Mouse (Mus musculus) left cerebral cortex, adult 18-20 months (tissue): ENCODE measurements around the gene Gabarap. TPM values are rescaled to one million over a fixed set of nuclear protein-coding genes. Genes with fewer than 3 reads are reported as not detected.

ENCODE experiments used
- DNase-seq, 2 experiments: peaks; one replicate each; pipeline ENCODE4 v3.0.0; 2021 to 2022; ENCODE audit warnings: low spot score in 2 of 2, mixed read lengths in 1 of 2
- total RNA-seq, 2 experiments: library from RNA; stranded (reverse); gene quantifications; 2 replicates each; pipeline ENCODE4 v1.2.3; 2021

The Gabarap gene
- total RNA-seq, 2 experiments from 2014 or later: 231 to 236 TPM

- no peak for DNase-seq
These were observed 24.0 kb upstream of the Gabarap start for GRCm38 (mm10) chr11:69966860-69967517.

GRCm38 (mm10) chr11:69968793-69969192, 22.1 kb upstream of the Gabarap start:
- DNase-seq: no peak

- DNase-seq: no peak
These were observed 20.7 kb upstream of the Gabarap start for GRCm38 (mm10) chr11:69970222-69970621.

GRCm38 (mm10) chr11:69970775-69971174, 20.2 kb upstream of the Gabarap start:
- no peak for DNase-seq

GRCm38 (mm10) chr11:69974907-69975306, 16.0 kb upstream of the Gabarap start:
- DNase-seq: no peak

- DNase-seq: no peak
These were observed 14.7 kb upstream of the Gabarap start for GRCm38 (mm10) chr11:69976271-69976670.

- no peak for DNase-seq
These were observed 11.1 kb upstream of the Gabarap start for GRCm38 (mm10) chr11:69979827-69980195.

GRCm38 (mm10) chr11:69980196-69981140, 10.5 kb upstream of the Gabarap start:
- DNase-seq: peak; percentile 96 to 98

- peak in 1 of 2 experiments; percentile 43 for DNase-seq
These were observed 9.7 kb upstream of the Gabarap start, which contains the start of gene Ctdnep1 for GRCm38 (mm10) chr11:69981141-69981762. Gene Ctdnep1, plus strand, starts transcription at chr11:69981156.

GRCm38 (mm10) chr11:69982225-69982624, 8.7 kb upstream of the Gabarap start, which contains the start of gene Elp5:
Gene Elp5, minus strand, starts transcription at chr11:69982517.
- no peak for DNase-seq

- DNase-seq: no peak
These were observed 8.1 kb upstream of the Gabarap start for GRCm38 (mm10) chr11:69982877-69983276.

- no peak for DNase-seq
These were observed 7.6 kb upstream of the Gabarap start for GRCm38 (mm10) chr11:69983377-69983776.

- DNase-seq: no peak
These were observed 6.5 kb upstream of the Gabarap start for GRCm38 (mm10) chr11:69984431-69984830.

GRCm38 (mm10) chr11:69989949-69990348, 994 bp upstream of the Gabarap start:
- no peak for DNase-seq

- DNase-seq: no peak
These were observed 768 bp downstream of the Gabarap start for GRCm38 (mm10) chr11:69991711-69992110.

GRCm38 (mm10) chr11:69992396-69992795, 1.5 kb downstream of the Gabarap start:
- DNase-seq: no peak

- no peak for DNase-seq
These were observed 2.0 kb downstream of the Gabarap start for GRCm38 (mm10) chr11:69992932-69993331.

- no peak for DNase-seq
These were observed 3.6 kb downstream of the Gabarap start for GRCm38 (mm10) chr11:69994401-69995090.

- DNase-seq: peak; percentile 95 to 97
These were observed 4.5 kb downstream of the Gabarap start, which contains the start of gene Phf23 for GRCm38 (mm10) chr11:69995391-69995960. Gene Phf23, plus strand, starts transcription at chr11:69995777.
